Mouse (Mus musculus) liver, embryonic 15.5 days (tissue): ENCODE data around the gene Lrrc55. TPM values are rescaled to one million over a fixed set of nuclear protein-coding genes. Genes with fewer than 3 reads are reported as not detected.
"Not testable (repeated sequence)": the region's sequence is repeated elsewhere in the genome, so short reads cannot be mapped to it uniquely, and the experiment has no call there.

Source experiments
- ATAC-seq: fragments of 200-750 bp; cut with Nextera tagmentation; 2 replicates; pipeline ENCODE4 v1.8.0; 2017; ENCODE audit warnings: moderate number of reproducible peaks, mild to moderate bottlenecking, moderate library complexity; ENCODE audit not compliant: insufficient read depth
- H3K27ac ChIP-seq: fragments of 300-500 bp; sonication (generic); replicated peaks from 2 replicates; pipeline ENCODE4 v1.5.1; 2015; ENCODE audit warnings: mild to moderate bottlenecking, inconsistent platforms
- H3K27me3 ChIP-seq: fragments of 300-500 bp; sonication (generic); 2 replicates; pipeline ENCODE4 v1.6.1; 2015; ENCODE audit warnings: mild to moderate bottlenecking, inconsistent platforms
- H3K36me3 ChIP-seq: fragments of 300-500 bp; sonication (generic); replicated peaks from 2 replicates; pipeline ENCODE4 v1.6.1; 2015; ENCODE audit warnings: moderate library complexity, mild to moderate bottlenecking, inconsistent platforms
- H3K4me1 ChIP-seq: fragments of 300-500 bp; sonication (generic); replicated peaks from 2 replicates; pipeline ENCODE4 v1.6.1; 2015; ENCODE audit warnings: inconsistent platforms
- H3K4me2 ChIP-seq: fragments of 300-500 bp; sonication (generic); 2 replicates; pipeline ENCODE4 v1.6.1; 2015; ENCODE audit warnings: moderate library complexity, mild to moderate bottlenecking, inconsistent platforms
- H3K4me3 ChIP-seq: fragments of 300-500 bp; sonication (generic); replicated peaks from 2 replicates; pipeline ENCODE4 v1.5.1; 2015; ENCODE audit warnings: mild to moderate bottlenecking, inconsistent platforms
- H3K9ac ChIP-seq: fragments of 300-500 bp; sonication (generic); 2 replicates; pipeline ENCODE4 v1.6.1; 2015; ENCODE audit warnings: moderate library complexity, mild to moderate bottlenecking, inconsistent platforms
- H3K9me3 ChIP-seq: fragments of 300-500 bp; sonication (generic); replicated peaks from 2 replicates; pipeline ENCODE4 v1.6.1; 2016; ENCODE audit warnings: inconsistent platforms
- WGBS: fragments of 180-500 bp; shearing (Covaris S2); methylation state at CpG from one replicate; pipeline ENCODE4 v1.1.7; 2015; ENCODE audit warnings: mixed read lengths; ENCODE audit not compliant: insufficient replicate concordance; 5-methylcytosine and 5-hydroxymethylcytosine counted together
- polyA plus RNA-seq: library from polyadenylated mRNA; unstranded; fragments of >200 nt; fragmentation: Nextera tagmentation; extraction: Ambion mirVana; gene quantifications from 2 replicates; pipeline ENCODE4 v1.2.1, GENCODE M21; 2015

Gene Lrrc55
- 0.07 TPM in 2 replicates for polyA plus RNA-seq

- Histone ChIP-seq H3K27ac (no peak within 1 kb of the TSS), H3K4me2 (no peak within 1 kb of the TSS), H3K9me3 (no peaks in the 10 kb centered on the region), H3K9ac (no peak within 1 kb of the TSS), H3K4me3 (no peak within 1 kb of the TSS), H3K27me3 (peaks cover 8% of the 10 kb centered on the region; the same call in 1 of the 2 replicates), H3K36me3 (no peaks in the 10 kb centered on the region), H3K4me1 (no peaks in the 10 kb centered on the region)
- no peak for ATAC-seq
- 67% methylated on average over 1 of the region's 1 CpGs for WGBS
Measured at GRCm38 (mm10) chr2:85196901-85197300, at the start of gene Lrrc55. Gene Lrrc55 (minus strand): TSS chr2:85197197.

GRCm38 (mm10) chr2:85246506-85247082, 49.6 kb upstream of the Lrrc55 start:
- Histone ChIP-seq H3K36me3 (no peaks in the 10 kb centered on the region), H3K9ac (no peak overlapping the region), H3K4me1 (no peaks in the 10 kb centered on the region), H3K27me3 (no peaks in the 10 kb centered on the region; the same call in 1 of the 2 replicates), H3K9me3 (no peaks in the 10 kb centered on the region), H3K27ac (no peak overlapping the region), H3K4me2 (no peak overlapping the region), H3K4me3 (no peak overlapping the region)
- no peak for ATAC-seq
- 3% methylated on average over 4 of the region's 4 CpGs for WGBS

GRCm38 (mm10) chr2:85245737-85246136, 48.7 kb upstream of the Lrrc55 start:
- 47% methylated on average over 5 of the region's 5 CpGs for WGBS
- no peaks in the 10 kb centered on the region for H3K36me3 ChIP-seq
- no peaks in the 10 kb centered on the region for H3K9me3 ChIP-seq
- H3K4me3 ChIP-seq = no peak overlapping the region
- no peaks in the 10 kb centered on the region for H3K4me1 ChIP-seq
- no peak overlapping the region for H3K27ac ChIP-seq
- ATAC-seq = no peak
- H3K27me3 ChIP-seq = no peaks in the 10 kb centered on the region; the same call in 1 of the 2 replicates
- H3K4me2 ChIP-seq = no peak overlapping the region
- no peak overlapping the region for H3K9ac ChIP-seq

- H3K9ac ChIP-seq = no peak overlapping the region
- H3K27ac ChIP-seq = no peak overlapping the region
- no peaks in the 10 kb centered on the region for H3K36me3 ChIP-seq
- no peaks in the 10 kb centered on the region for H3K9me3 ChIP-seq
- WGBS = 27% methylated on average over 4 of the region's 4 CpGs
- H3K4me3 ChIP-seq = no peak overlapping the region
- no peak for ATAC-seq
- H3K4me1 ChIP-seq = no peaks in the 10 kb centered on the region
- H3K27me3 ChIP-seq = no peaks in the 10 kb centered on the region
- no peak overlapping the region for H3K4me2 ChIP-seq
Measured at GRCm38 (mm10) chr2:85238068-85238667, 41.2 kb upstream of the Lrrc55 start.

GRCm38 (mm10) chr2:85237231-85237630, 40.2 kb upstream of the Lrrc55 start:
- H3K36me3 ChIP-seq, H3K9ac ChIP-seq, H3K4me1 ChIP-seq, H3K4me2 ChIP-seq, ATAC-seq, H3K9me3 ChIP-seq, H3K27me3 ChIP-seq, H3K4me3 ChIP-seq, H3K27ac ChIP-seq: not testable (repeated sequence)
- WGBS = 59% methylated on average over 2 of the region's 2 CpGs

GRCm38 (mm10) chr2:85230771-85231511, 33.9 kb upstream of the Lrrc55 start:
- Histone ChIP-seq H3K36me3 (no peaks in the 10 kb centered on the region), H3K4me1 (no peaks in the 10 kb centered on the region), H3K4me2 (no peak overlapping the region), H3K9ac (no peak overlapping the region), H3K27ac (no peak overlapping the region), H3K9me3 (no peaks in the 10 kb centered on the region), H3K27me3 (no peaks in the 10 kb centered on the region), H3K4me3 (no peak overlapping the region)
- no peak for ATAC-seq
- 60% methylated on average over 4 of the region's 4 CpGs for WGBS

GRCm38 (mm10) chr2:85229606-85230005, 32.6 kb upstream of the Lrrc55 start:
- no peak overlapping the region for H3K27ac ChIP-seq
- no peak overlapping the region for H3K4me3 ChIP-seq
- H3K27me3 ChIP-seq = no peaks in the 10 kb centered on the region
- H3K9me3 ChIP-seq = no peaks in the 10 kb centered on the region
- H3K9ac ChIP-seq = no peak overlapping the region
- H3K4me1 ChIP-seq = no peaks in the 10 kb centered on the region
- no peak overlapping the region for H3K4me2 ChIP-seq
- WGBS = 54% methylated on average over 3 of the region's 3 CpGs
- ATAC-seq = no peak
- H3K36me3 ChIP-seq = no peaks in the 10 kb centered on the region

GRCm38 (mm10) chr2:85227816-85228335, 30.9 kb upstream of the Lrrc55 start:
- Histone ChIP-seq H3K9ac (no peak overlapping the region), H3K9me3 (no peaks in the 10 kb centered on the region), H3K4me2 (no peak overlapping the region), H3K4me1 (no peaks in the 10 kb centered on the region), H3K27ac (no peak overlapping the region), H3K4me3 (no peak overlapping the region), H3K36me3 (no peaks in the 10 kb centered on the region), H3K27me3 (no peaks in the 10 kb centered on the region)
- no peak for ATAC-seq
- WGBS = 54% methylated on average over 3 of the region's 3 CpGs

- Histone ChIP-seq H3K27me3 (no peaks in the 10 kb centered on the region), H3K27ac (no peak overlapping the region), H3K4me2 (no peak overlapping the region), H3K4me1 (no peaks in the 10 kb centered on the region), H3K36me3 (no peaks in the 10 kb centered on the region), H3K9me3 (no peaks in the 10 kb centered on the region), H3K4me3 (no peak overlapping the region), H3K9ac (no peak overlapping the region)
- ATAC-seq = no peak
- WGBS = 29% methylated on average over 17 of the region's 17 CpGs
Measured at GRCm38 (mm10) chr2:85224221-85225179, 27.5 kb upstream of the Lrrc55 start.

GRCm38 (mm10) chr2:85216606-85217005, 19.6 kb upstream of the Lrrc55 start:
- Histone ChIP-seq H3K4me2 (no peak overlapping the region), H3K27me3 (no peaks in the 10 kb centered on the region), H3K36me3 (no peaks in the 10 kb centered on the region), H3K9ac (no peak overlapping the region), H3K4me1 (no peaks in the 10 kb centered on the region), H3K27ac (no peak overlapping the region), H3K9me3 (no peaks in the 10 kb centered on the region), H3K4me3 (no peak overlapping the region)
- ATAC-seq = no peak
